Mouse (Mus musculus) layer of hippocampus, adult 8-10 months (tissue): ENCODE measurements around the gene Zfyve28. TPM values are rescaled to one million over a fixed set of nuclear protein-coding genes. Genes with fewer than 3 reads are reported as not detected.
A peak's percentile ranks its signal among the peaks of the same experiment; 100 is the strongest.

Experiments used
- DNase-seq, 2 experiments: peaks; one replicate each; pipeline ENCODE4 v3.0.0; 2022; ENCODE audit warnings: low spot score in 2 of 2
- total RNA-seq, 4 experiments: library from RNA; stranded (reverse); gene quantifications; 2 replicates each; pipeline ENCODE4 v1.2.4; 2022

The Zfyve28 gene
- total RNA-seq = 10 to 100 TPM; 32.5 to 37.0 (median 33.5) TPM

- peak; percentile 95 for DNase-seq
These were observed at the start of gene Zfyve28, which contains the start of gene Cfap99 for GRCm38 (mm10) chr5:34288154-34288716. Gene Zfyve28, minus strand, starts transcription at chr5:34288449. Gene Cfap99, plus strand, starts transcription at chr5:34288600.

- DNase-seq = peak in 1 of 2 experiments; percentile 20
These were observed 48.7 kb upstream of the Zfyve28 start for GRCm38 (mm10) chr5:34336775-34337450.

GRCm38 (mm10) chr5:34336097-34336774 lies 48.0 kb upstream of the Zfyve28 start, which contains the start of gene Rnf4:
Gene Rnf4, plus strand, starts transcription at chr5:34336289.
- DNase-seq = peak; percentile 97

GRCm38 (mm10) chr5:34335539-34336096 lies 47.4 kb upstream of the Zfyve28 start:
- no peak for DNase-seq

- no peak for DNase-seq
These were observed 45.8 kb upstream of the Zfyve28 start for GRCm38 (mm10) chr5:34334081-34334480.

- DNase-seq = no peak
These were observed 41.9 kb upstream of the Zfyve28 start for GRCm38 (mm10) chr5:34330136-34330535.

GRCm38 (mm10) chr5:34326875-34327576 lies 38.8 kb upstream of the Zfyve28 start:
- DNase-seq = peak; percentile 7 to 11

GRCm38 (mm10) chr5:34326249-34326691 lies 38.0 kb upstream of the Zfyve28 start:
- DNase-seq = no peak

GRCm38 (mm10) chr5:34325286-34325685 lies 37.0 kb upstream of the Zfyve28 start:
- no peak for DNase-seq

GRCm38 (mm10) chr5:34321236-34321635 lies 33.0 kb upstream of the Zfyve28 start:
- DNase-seq = no peak

GRCm38 (mm10) chr5:34319491-34320034 lies 31.3 kb upstream of the Zfyve28 start:
- no peak for DNase-seq

- DNase-seq = no peak
These were observed 20.8 kb upstream of the Zfyve28 start for GRCm38 (mm10) chr5:34309016-34309415.

- DNase-seq = no peak
These were observed 14.1 kb upstream of the Zfyve28 start for GRCm38 (mm10) chr5:34302377-34302776.

- no peak for DNase-seq
These were observed 10.8 kb upstream of the Zfyve28 start for GRCm38 (mm10) chr5:34298937-34299535.

- no peak for DNase-seq
These were observed 9.8 kb upstream of the Zfyve28 start for GRCm38 (mm10) chr5:34298061-34298460.

GRCm38 (mm10) chr5:34295141-34295540 lies 6.9 kb upstream of the Zfyve28 start:
- DNase-seq = no peak

- no peak for DNase-seq
These were observed 6.4 kb upstream of the Zfyve28 start for GRCm38 (mm10) chr5:34294696-34295095.

GRCm38 (mm10) chr5:34293363-34293762 lies 5.1 kb upstream of the Zfyve28 start:
- DNase-seq = no peak

GRCm38 (mm10) chr5:34289286-34289685 lies 1.0 kb upstream of the Zfyve28 start:
- DNase-seq = no peak

- DNase-seq = no peak
These were observed 457 bp downstream of the Zfyve28 start for GRCm38 (mm10) chr5:34287838-34288145.
